Mouse (Mus musculus) forebrain, embryonic 13.5 days (tissue): ENCODE measurements at regions not wholly inside any gene's neighbourhood (a gene's known extent, or its start where the extent isn't known, plus 50 kb on each side); places are given as distances from the start of the nearest gene placed in this dataset.

Experiments used
- ATAC-seq: fragments of 200-750 bp; cut with Nextera tagmentation; 2 replicates; pipeline ENCODE4 v1.8.0; 2017
- H3K27ac ChIP-seq: fragments of 300-500 bp; sonication (generic); 2 replicates; pipeline ENCODE4 v1.5.1; 2015; ENCODE audit warnings: inconsistent platforms, mild to moderate bottlenecking, moderate library complexity
- H3K27me3 ChIP-seq: fragments of 300-500 bp; sonication (generic); 2 replicates; pipeline ENCODE4 v1.6.1; 2015; ENCODE audit warnings: mild to moderate bottlenecking, inconsistent platforms
- H3K36me3 ChIP-seq: fragments of 300-500 bp; sonication (generic); 2 replicates; pipeline ENCODE4 v1.6.1; 2015; ENCODE audit warnings: mild to moderate bottlenecking, inconsistent platforms; ENCODE audit not compliant: poor library complexity, severe bottlenecking
- H3K4me1 ChIP-seq: fragments of 300-500 bp; sonication (generic); 2 replicates; pipeline ENCODE4 v1.6.1; 2015; ENCODE audit warnings: inconsistent platforms
- H3K4me2 ChIP-seq: fragments of 300-500 bp; sonication (generic); 2 replicates; pipeline ENCODE4 v1.6.1; 2015; ENCODE audit warnings: inconsistent platforms, mild to moderate bottlenecking, moderate library complexity
- H3K4me3 ChIP-seq: fragments of 300-500 bp; sonication (generic); 2 replicates; pipeline ENCODE4 v1.5.1; 2015; ENCODE audit warnings: mild to moderate bottlenecking, inconsistent platforms
- H3K9ac ChIP-seq: fragments of 300-500 bp; sonication (generic); 2 replicates; pipeline ENCODE4 v1.6.1; 2015; ENCODE audit warnings: mild to moderate bottlenecking, inconsistent platforms
- H3K9me3 ChIP-seq: fragments of 300-500 bp; sonication (generic); replicated peaks from 2 replicates; pipeline ENCODE4 v1.6.1; 2016; ENCODE audit warnings: inconsistent platforms
- WGBS: fragments of 180-500 bp; shearing (Covaris S2); methylation state at CpG from one replicate; pipeline ENCODE4 v1.1.7; 2015; 5-methylcytosine and 5-hydroxymethylcytosine counted together

- H3K27me3 ChIP-seq: peaks cover 67% of the 10 kb centered on the region
- peak overlapping the region; percentile 27; the same call in 1 of the 2 replicates for H3K4me2 ChIP-seq
- no peak overlapping the region for H3K27ac ChIP-seq
- H3K9me3 ChIP-seq: no peaks in the 10 kb centered on the region
- H3K36me3 ChIP-seq: no peaks in the 10 kb centered on the region
- WGBS: 4% methylated on average over 13 of the region's 13 CpGs
- H3K9ac ChIP-seq: no peak overlapping the region
- peaks cover 6% of the 10 kb centered on the region; the same call in 1 of the 2 replicates for H3K4me1 ChIP-seq
- no peak for ATAC-seq
- H3K4me3 ChIP-seq: no peak overlapping the region
Measured at GRCm38 (mm10) chr14:48888954-48889353, 176.9 kb upstream of the Ap5m1 start.

GRCm38 (mm10) chr14:48880041-48880440 is 185.9 kb upstream of the Ap5m1 start:
- H3K4me3 ChIP-seq: no peak overlapping the region
- WGBS: 31% methylated on average over 6 of the region's 6 CpGs
- peaks cover 6% of the 10 kb centered on the region; the same call in 1 of the 2 replicates for H3K4me1 ChIP-seq
- H3K27me3 ChIP-seq: peaks cover 41% of the 10 kb centered on the region
- no peak overlapping the region for H3K27ac ChIP-seq
- H3K9me3 ChIP-seq: peaks cover 5% of the 10 kb centered on the region
- no peak overlapping the region for H3K9ac ChIP-seq
- no peaks in the 10 kb centered on the region for H3K36me3 ChIP-seq
- no peak overlapping the region for H3K4me2 ChIP-seq
- peak; percentile 62; the same call in 1 of the 2 replicates for ATAC-seq

- Histone ChIP-seq H3K4me1 (peaks cover 6% of the 10 kb centered on the region; the same call in 1 of the 2 replicates), H3K9ac (no peak overlapping the region), H3K4me2 (no peak overlapping the region), H3K36me3 (no peaks in the 10 kb centered on the region), H3K4me3 (no peak overlapping the region), H3K27me3 (peaks cover 27% of the 10 kb centered on the region), H3K27ac (no peak overlapping the region), H3K9me3 (peaks cover 5% of the 10 kb centered on the region)
- 86% methylated on average over 12 of the region's 12 CpGs for WGBS
- no peak for ATAC-seq
Measured at GRCm38 (mm10) chr14:48877998-48878657, 187.8 kb upstream of the Ap5m1 start.

DNA sequence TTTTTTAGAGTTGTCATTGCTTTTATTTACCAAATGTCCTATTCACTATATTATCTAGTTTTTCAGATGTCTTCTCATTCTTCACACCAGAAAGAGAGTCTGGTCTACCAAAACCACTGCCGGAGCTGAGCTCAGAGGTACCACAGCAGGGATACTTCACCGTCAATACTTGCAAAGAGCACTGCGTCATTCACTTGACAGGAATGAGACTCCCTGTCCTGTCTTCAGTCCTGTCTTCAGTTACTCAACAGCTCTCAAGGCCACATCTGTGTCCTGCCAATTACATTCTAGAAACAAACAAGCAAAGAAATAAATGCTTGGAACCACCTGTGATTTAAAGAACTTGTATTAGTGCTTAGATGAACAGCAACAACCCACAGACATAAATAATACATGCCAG is 194.6 kb upstream of the Ap5m1 start:
- Histone ChIP-seq H3K4me1 (no peaks in the 10 kb centered on the region), H3K9me3 (peaks cover 1% of the 10 kb centered on the region; the same call in 1 of the 2 replicates), H3K27me3 (no peaks in the 10 kb centered on the region; the same call in 1 of the 2 replicates), H3K27ac (no peak overlapping the region), H3K4me3 (no peak overlapping the region), H3K36me3 (no peaks in the 10 kb centered on the region), H3K4me2 (no peak overlapping the region), H3K9ac (no peak overlapping the region)
- WGBS: 88% methylated on average over 3 of the region's 3 CpGs
- ATAC-seq: no peak

DNA sequence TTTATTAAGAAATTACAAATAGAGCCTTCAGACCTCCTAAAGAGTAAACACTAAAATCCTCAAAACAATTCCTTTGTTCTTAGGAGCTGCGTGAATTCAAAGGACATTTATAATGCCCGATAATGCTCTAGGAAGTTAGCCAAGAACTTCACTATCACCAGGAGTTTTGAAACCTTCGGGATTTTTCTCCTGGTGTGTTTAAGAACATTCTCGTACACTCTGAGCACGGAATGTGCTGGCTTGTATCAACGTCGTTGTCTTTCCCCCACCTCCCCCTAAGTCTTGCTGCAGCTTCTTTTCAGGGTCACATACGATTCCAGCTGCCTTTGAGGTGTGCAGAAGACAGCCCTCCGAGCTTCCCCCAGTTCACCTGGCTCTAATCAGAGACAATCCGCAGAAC is 195.9 kb upstream of the Ap5m1 start:
- no peaks in the 10 kb centered on the region; the same call in 1 of the 2 replicates for H3K27me3 ChIP-seq
- no peak overlapping the region for H3K4me3 ChIP-seq
- no peak overlapping the region for H3K9ac ChIP-seq
- H3K4me2 ChIP-seq: no peak overlapping the region
- H3K36me3 ChIP-seq: no peaks in the 10 kb centered on the region
- 61% methylated on average over 10 of the region's 10 CpGs for WGBS
- no peak for ATAC-seq
- no peaks in the 10 kb centered on the region for H3K4me1 ChIP-seq
- H3K27ac ChIP-seq: no peak overlapping the region
- no peaks in the 10 kb centered on the region for H3K9me3 ChIP-seq

- Histone ChIP-seq H3K9ac (no peak overlapping the region), H3K36me3 (no peaks in the 10 kb centered on the region), H3K4me1 (peaks cover 20% of the 10 kb centered on the region), H3K9me3 (no peaks in the 10 kb centered on the region), H3K27me3 (peaks cover 28% of the 10 kb centered on the region), H3K4me3 (no peak overlapping the region), H3K4me2 (no peak overlapping the region), H3K27ac (no peak overlapping the region)
- 90% methylated on average over 5 of the region's 5 CpGs for WGBS
- no peak for ATAC-seq
Measured at GRCm38 (mm10) chr14:48855453-48855852, 181.8 kb upstream of the Otx2 start.

DNA sequence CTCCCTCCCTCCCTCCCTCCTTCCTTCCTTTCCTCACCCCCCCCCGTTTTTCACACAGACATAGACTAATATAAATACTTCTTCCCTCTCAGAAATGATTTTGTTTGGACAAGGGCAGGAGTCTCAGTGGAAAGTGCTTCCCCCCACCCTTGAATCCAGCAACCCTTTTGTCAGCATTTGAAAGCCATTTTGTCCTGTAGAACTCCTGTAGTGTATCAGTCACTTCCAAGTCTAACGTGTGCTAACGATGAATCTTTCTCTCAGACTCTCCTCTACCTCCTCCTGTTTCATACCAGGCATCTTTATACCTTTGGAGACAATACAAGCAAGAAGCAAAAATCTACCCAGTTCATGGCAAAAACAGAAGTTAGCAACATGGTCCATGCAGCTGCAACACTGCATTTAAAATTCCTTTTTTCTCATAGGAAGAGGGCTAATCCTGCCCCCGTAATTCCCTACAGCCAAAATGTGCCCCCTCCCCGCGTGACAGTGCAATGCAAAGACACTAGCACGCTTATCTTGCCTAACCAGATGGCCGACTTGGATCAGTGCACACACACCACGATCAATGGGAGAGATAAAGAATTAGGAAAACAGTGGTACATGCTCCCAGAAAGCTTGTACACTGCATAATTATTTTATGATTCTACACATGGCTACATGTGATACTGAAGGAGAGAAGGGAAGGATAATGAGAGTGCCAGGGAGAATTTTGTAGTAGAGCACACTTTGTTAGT is 180.7 kb upstream of the Otx2 start:
- no peaks in the 10 kb centered on the region for H3K36me3 ChIP-seq
- ATAC-seq: peak; percentile 66; the same call in 1 of the 2 replicates
- no peak overlapping the region for H3K4me2 ChIP-seq
- H3K9ac ChIP-seq: no peak overlapping the region
- WGBS: 34% methylated on average over 9 of the region's 9 CpGs
- no peak overlapping the region for H3K27ac ChIP-seq
- peaks cover 20% of the 10 kb centered on the region for H3K4me1 ChIP-seq
- no peak overlapping the region for H3K4me3 ChIP-seq
- peaks cover 28% of the 10 kb centered on the region for H3K27me3 ChIP-seq
- H3K9me3 ChIP-seq: no peaks in the 10 kb centered on the region

DNA sequence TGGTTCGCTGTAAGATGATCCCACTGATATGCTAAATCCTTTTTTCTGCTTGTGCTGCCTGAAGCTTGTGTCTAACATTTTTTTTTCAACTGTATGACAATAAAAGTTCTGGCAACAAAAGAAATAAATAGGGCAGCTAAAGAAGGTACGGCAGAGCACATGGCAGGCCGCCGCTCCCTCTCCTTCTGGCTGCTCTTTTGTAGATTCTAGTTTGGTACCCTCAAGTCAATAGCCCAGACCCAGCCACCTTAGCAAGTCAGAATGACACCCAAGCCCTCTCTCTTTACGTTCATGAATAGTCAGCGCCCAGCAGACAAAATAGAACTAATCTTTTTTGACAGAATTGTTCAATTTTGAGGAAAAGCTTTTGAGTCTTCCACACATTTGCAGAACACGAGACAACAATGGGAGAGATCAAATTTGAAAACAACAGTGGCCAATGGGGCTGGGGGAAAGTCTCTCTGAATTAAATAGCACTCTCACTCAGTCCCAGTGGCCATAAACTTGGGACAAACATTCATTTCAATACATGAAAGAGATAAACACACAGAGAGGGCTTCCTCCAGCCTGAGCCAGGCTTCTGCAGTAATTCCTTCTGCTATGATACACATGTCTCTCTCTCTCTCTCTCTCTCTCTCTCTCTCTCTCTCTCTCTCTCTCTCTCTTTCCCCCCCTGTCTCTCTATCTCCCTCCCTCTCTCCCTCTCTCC is 180.0 kb upstream of the Otx2 start:
- H3K27me3 ChIP-seq: peaks cover 28% of the 10 kb centered on the region
- H3K4me2 ChIP-seq: no peak overlapping the region; the same call in 1 of the 2 replicates
- 7% methylated on average over 7 of the region's 7 CpGs for whole genome bisulfite sequencing
- no peaks in the 10 kb centered on the region for H3K9me3 ChIP-seq
- ATAC-seq: peak; percentile 51; the same call in 1 of the 2 replicates
- no peak overlapping the region for H3K9ac ChIP-seq
- no peak overlapping the region for H3K27ac ChIP-seq
- H3K4me1 ChIP-seq: peaks cover 20% of the 10 kb centered on the region
- no peak overlapping the region for H3K4me3 ChIP-seq
- H3K36me3 ChIP-seq: no peaks in the 10 kb centered on the region

GRCm38 (mm10) chr14:48852787-48853186 is 179.2 kb upstream of the Otx2 start:
- ATAC-seq: no peak
- Histone ChIP-seq H3K27ac (no peak overlapping the region), H3K9ac (peak overlapping the region; percentile 14; the same call in 1 of the 2 replicates)

DNA sequence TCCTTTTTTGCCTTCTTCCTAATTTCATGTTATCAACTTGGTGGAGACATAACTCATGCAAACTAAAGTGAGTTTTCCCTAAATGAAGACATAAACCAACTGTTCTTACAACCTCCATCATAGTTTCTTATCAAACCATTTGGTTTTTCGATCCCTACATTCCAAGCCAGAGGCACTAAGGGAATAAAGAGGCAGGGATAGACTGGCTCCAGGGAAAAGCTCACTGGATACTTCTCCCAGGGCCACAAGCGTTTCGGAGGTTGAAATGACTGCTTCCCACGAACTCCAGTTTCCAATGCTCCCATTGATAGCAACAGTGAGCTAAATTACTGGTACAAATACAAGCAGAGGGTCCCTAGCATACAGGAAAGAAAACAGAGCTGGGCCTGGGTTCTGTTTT is 178.4 kb upstream of the Otx2 start:
- H3K36me3 ChIP-seq: no peaks in the 10 kb centered on the region
- WGBS: 49% methylated on average over 4 of the region's 4 CpGs
- no peak overlapping the region for H3K4me2 ChIP-seq

More at GRCm38 (mm10) chr14:48852787-48853186, 179.2 kb upstream of the Otx2 start:
- Histone ChIP-seq H3K4me2 (peak overlapping the region; percentile 48), H3K9me3 (no peaks in the 10 kb centered on the region), H3K4me1 (peaks cover 20% of the 10 kb centered on the region), H3K36me3 (no peaks in the 10 kb centered on the region), H3K27me3 (peaks cover 30% of the 10 kb centered on the region), H3K4me3 (peak overlapping the region; percentile 16)
- WGBS: 1% methylated on average over 15 of the region's 15 CpGs

DNA sequence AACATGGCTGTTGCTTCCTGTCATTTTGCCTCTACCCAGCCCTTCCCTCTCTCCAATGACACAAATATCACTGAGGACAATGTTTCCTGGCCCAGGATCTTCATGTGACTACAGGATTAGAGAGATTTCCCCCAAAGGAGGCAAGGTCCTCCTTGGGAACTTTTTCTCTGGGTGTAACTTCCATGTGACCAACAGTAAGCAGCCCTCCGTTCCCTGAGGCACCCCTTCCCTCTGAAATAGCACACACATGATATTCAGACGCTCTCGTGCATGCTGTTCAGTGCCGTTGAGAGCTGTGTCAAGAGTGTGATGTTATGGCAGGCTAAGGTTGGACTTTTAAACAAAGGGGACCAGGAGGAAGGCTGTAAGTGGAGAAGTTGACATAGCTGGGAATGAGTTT is 169.2 kb upstream of the Otx2 start:
- no peak for ATAC-seq
- Histone ChIP-seq H3K27me3 (peaks cover 22% of the 10 kb centered on the region), H3K9me3 (no peaks in the 10 kb centered on the region), H3K9ac (no peak overlapping the region), H3K4me1 (peaks cover 7% of the 10 kb centered on the region; the same call in 1 of the 2 replicates), H3K27ac (no peak overlapping the region), H3K36me3 (no peaks in the 10 kb centered on the region), H3K4me2 (no peak overlapping the region), H3K4me3 (no peak overlapping the region)
- 88% methylated on average over 4 of the region's 4 CpGs for WGBS

More for the DNA sequence above, 178.4 kb upstream of the Otx2 start:
- Histone ChIP-seq H3K4me1 (peaks cover 20% of the 10 kb centered on the region), H3K27me3 (peaks cover 38% of the 10 kb centered on the region), H3K4me3 (no peak overlapping the region), H3K9me3 (no peaks in the 10 kb centered on the region), H3K27ac (no peak overlapping the region), H3K9ac (no peak overlapping the region)
- no peak for ATAC-seq

GRCm38 (mm10) chr14:48841278-48841677 is 167.7 kb upstream of the Otx2 start:
- 56% methylated on average over 5 of the region's 5 CpGs for WGBS
- H3K9me3 ChIP-seq: no peaks in the 10 kb centered on the region

More at GRCm38 (mm10) chr14:48841278-48841677, 167.7 kb upstream of the Otx2 start:
- Histone ChIP-seq H3K27ac (no peak overlapping the region), H3K9ac (no peak overlapping the region), H3K4me3 (no peak overlapping the region), H3K27me3 (peaks cover 24% of the 10 kb centered on the region), H3K36me3 (no peaks in the 10 kb centered on the region), H3K4me2 (no peak overlapping the region), H3K4me1 (peaks cover 7% of the 10 kb centered on the region; the same call in 1 of the 2 replicates)
- ATAC-seq: no peak
